Mouse (Mus musculus): ENCODE data around the gene Dnajb11. TPM values are rescaled to one million over a fixed set of nuclear protein-coding genes. Genes with fewer than 3 reads are reported as not detected.
A peak's percentile ranks its signal among the peaks of the same experiment; 100 is the strongest.

Dnajb11 gene
- total and polyA plus RNA-seq, 2 experiments from 2014 or later = 63.0 to 86.1 TPM

GRCm38 (mm10) chr16:22872397-22872796 is 14.8 kb downstream of the Dnajb11 start:
- no peaks in the 10 kb centered on the region for H3K9me3 ChIP-seq (ENCODE audit: low read length)
- H3K27me3 ChIP-seq (ENCODE audit: insufficient read depth, low read length) = no peaks in the 10 kb centered on the region
- no peak overlapping the region for H3K4me3 ChIP-seq (ENCODE audit: low read depth, low read length)
- no peak overlapping the region for H3K4me2 ChIP-seq (ENCODE audit: low read depth)
- no peak overlapping the region for H3K27ac ChIP-seq (ENCODE audit: low read depth, low read length)
- no peaks in the 10 kb centered on the region for H3K4me1 ChIP-seq (ENCODE audit: insufficient read depth)
- peaks cover 62% of the 10 kb centered on the region for H3K36me3 ChIP-seq (ENCODE audit: insufficient read depth)
- ATAC-seq (peak; percentile 74), DNase-seq (no peak)
- H3K9ac ChIP-seq = no peak overlapping the region
- 89% methylated on average over 8 of the region's 8 CpGs for WGBS
- no peak for TF ChIP-seq CTCF (IDR thresholded peaks at IDR 0.05; ENCODE audit: low read depth)

- H3K4me2 ChIP-seq (ENCODE audit: low read depth) = no peak overlapping the region
- no peak for ATAC-seq
- H3K9ac ChIP-seq = no peak overlapping the region
- WGBS = 78% methylated on average over 4 of the region's 4 CpGs
- no peaks in the 10 kb centered on the region for H3K4me1 ChIP-seq (ENCODE audit: insufficient read depth)
- no peak for TF ChIP-seq CTCF (IDR thresholded peaks at IDR 0.05; ENCODE audit: low read depth)
- DNase-seq = peak; percentile 11
- no peak overlapping the region for H3K27ac ChIP-seq (ENCODE audit: low read depth, low read length)
- no peak overlapping the region for H3K4me3 ChIP-seq (ENCODE audit: low read depth, low read length)
- peaks cover 54% of the 10 kb centered on the region for H3K36me3 ChIP-seq (ENCODE audit: insufficient read depth)
- H3K27me3 ChIP-seq (ENCODE audit: insufficient read depth, low read length) = no peaks in the 10 kb centered on the region
- no peaks in the 10 kb centered on the region for H3K9me3 ChIP-seq (ENCODE audit: low read length)
Observed at GRCm38 (mm10) chr16:22873369-22873768, 15.7 kb downstream of the Dnajb11 start.

GRCm38 (mm10) chr16:22876218-22877043 is 18.8 kb downstream of the Dnajb11 start:
- Histone ChIP-seq H3K4me3 (ENCODE audit: low read depth, low read length) (no peak overlapping the region), H3K9me3 (ENCODE audit: low read length) (no peaks in the 10 kb centered on the region), H3K36me3 (ENCODE audit: insufficient read depth) (peaks cover 23% of the 10 kb centered on the region), H3K4me1 (ENCODE audit: insufficient read depth) (no peaks in the 10 kb centered on the region), H3K4me2 (ENCODE audit: low read depth) (no peak overlapping the region), H3K27me3 (ENCODE audit: insufficient read depth, low read length) (no peaks in the 10 kb centered on the region), H3K27ac (ENCODE audit: low read depth, low read length) (no peak overlapping the region), H3K9ac (no peak overlapping the region)
- WGBS = 50% methylated on average over 9 of the region's 9 CpGs
- TF ChIP-seq CTCF (IDR thresholded peaks at IDR 0.05; ENCODE audit: low read depth) = peak; percentile 75
- DNase-seq (peak; percentile 68), ATAC-seq (no peak)

GRCm38 (mm10) chr16:22877660-22878390 is 20.2 kb downstream of the Dnajb11 start:
- H3K36me3 ChIP-seq (ENCODE audit: insufficient read depth) = peaks cover 11% of the 10 kb centered on the region
- no peaks in the 10 kb centered on the region for H3K4me1 ChIP-seq (ENCODE audit: insufficient read depth)
- no peak overlapping the region for H3K27ac ChIP-seq (ENCODE audit: low read depth, low read length)
- H3K4me3 ChIP-seq (ENCODE audit: low read depth, low read length) = no peak overlapping the region
- TF ChIP-seq CTCF (IDR thresholded peaks at IDR 0.05; ENCODE audit: low read depth) = no peak
- ATAC-seq (peak; percentile 40; the same call in 1 of the 2 replicates), DNase-seq (peak; percentile 39)
- 56% methylated on average over 11 of the region's 11 CpGs for WGBS
- H3K27me3 ChIP-seq (ENCODE audit: insufficient read depth, low read length) = no peaks in the 10 kb centered on the region
- no peak overlapping the region for H3K9ac ChIP-seq
- no peak overlapping the region for H3K4me2 ChIP-seq (ENCODE audit: low read depth)
- no peaks in the 10 kb centered on the region for H3K9me3 ChIP-seq (ENCODE audit: low read length)

- ATAC-seq (no peak), DNase-seq (no peak)
- H3K9me3 ChIP-seq (ENCODE audit: low read length) = no peaks in the 10 kb centered on the region
- no peak for TF ChIP-seq CTCF (IDR thresholded peaks at IDR 0.05; ENCODE audit: low read depth)
- H3K4me3 ChIP-seq (ENCODE audit: low read depth, low read length) = no peak overlapping the region
- peaks cover 4% of the 10 kb centered on the region; the same call in 1 of the 2 replicates for H3K36me3 ChIP-seq (ENCODE audit: insufficient read depth)
- no peak overlapping the region for H3K4me2 ChIP-seq (ENCODE audit: low read depth)
- WGBS = 72% methylated on average over 7 of the region's 7 CpGs
- H3K9ac ChIP-seq = no peak overlapping the region
- no peaks in the 10 kb centered on the region for H3K27me3 ChIP-seq (ENCODE audit: insufficient read depth, low read length)
- H3K4me1 ChIP-seq (ENCODE audit: insufficient read depth) = no peaks in the 10 kb centered on the region
- H3K27ac ChIP-seq (ENCODE audit: low read depth, low read length) = no peak overlapping the region
Observed at GRCm38 (mm10) chr16:22878716-22879115, 21.1 kb downstream of the Dnajb11 start.

GRCm38 (mm10) chr16:22879945-22880595 is 22.4 kb downstream of the Dnajb11 start:
- H3K4me1 ChIP-seq (ENCODE audit: insufficient read depth) = no peaks in the 10 kb centered on the region
- no peak for TF ChIP-seq CTCF (IDR thresholded peaks at IDR 0.05; ENCODE audit: low read depth)
- no peak for DNase-seq
- WGBS = 59% methylated on average over 7 of the region's 7 CpGs
- no peak overlapping the region for H3K4me2 ChIP-seq (ENCODE audit: low read depth)
- no peaks in the 10 kb centered on the region for H3K27me3 ChIP-seq (ENCODE audit: insufficient read depth, low read length)
- H3K9me3 ChIP-seq (ENCODE audit: low read length) = no peaks in the 10 kb centered on the region
- ATAC-seq = no peak
- no peak overlapping the region for H3K27ac ChIP-seq (ENCODE audit: low read depth, low read length)
- H3K36me3 ChIP-seq (ENCODE audit: insufficient read depth) = no peaks in the 10 kb centered on the region
- H3K9ac ChIP-seq = no peak overlapping the region
- no peak overlapping the region for H3K4me3 ChIP-seq (ENCODE audit: low read depth, low read length)
